Mouse (Mus musculus) adrenal gland, postnatal 4 days (tissue): ENCODE data around the gene Dkkl1. TPM values are rescaled to one million over a fixed set of nuclear protein-coding genes. Genes with fewer than 3 reads are reported as not detected.
"Not testable (repeated sequence)": the region's sequence is repeated elsewhere in the genome, so short reads cannot be mapped to it uniquely, and the experiment has no call there.

ENCODE experiments used
- DNase-seq, 2 experiments: peaks; one replicate each; pipeline ENCODE4 v3.0.0; 2021 to 2022; ENCODE audit warnings: low spot score in 2 of 2, mixed read lengths in 2 of 2
- long read RNA-seq, 2 experiments: library from polyadenylated mRNA; stranded (forward); transcript quantifications; one replicate each; pipeline ENCODE4 v2.0.0; 2021
- total RNA-seq, 2 experiments: library from RNA; stranded (reverse); gene quantifications; 2 replicates each; pipeline ENCODE4 v1.2.3; 2021

Dkkl1 gene
- total RNA-seq: under 1 TPM in 1 of 2 experiments, not detected in 1; 0.78 TPM
- long read RNA-seq, experiment 1: 0 reads
- long read RNA-seq, experiment 2: 0 reads

DNA sequence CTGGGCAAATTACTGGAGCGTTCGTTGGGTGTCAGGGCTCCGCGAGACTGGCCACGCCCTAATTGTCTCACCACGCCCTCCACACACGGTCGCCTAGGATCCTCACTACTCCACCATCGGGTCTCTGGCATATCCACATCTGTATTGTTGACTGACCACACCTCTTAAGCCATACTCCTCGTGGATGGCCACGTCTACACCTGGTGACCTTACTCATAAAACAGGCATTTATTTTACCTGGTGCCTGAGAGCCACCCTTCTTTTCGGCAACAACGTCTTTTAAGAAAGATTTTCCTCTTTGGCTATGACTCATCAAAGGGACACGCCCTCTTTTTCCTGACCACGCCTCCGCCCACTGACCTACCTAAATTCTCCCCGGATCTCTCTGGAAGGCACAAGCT is at the start of gene Dkkl1:
Gene Dkkl1 (minus strand): TSS at position 297 of the 401 bp plus-strand sequence.
- no peak for DNase-seq

DNA sequence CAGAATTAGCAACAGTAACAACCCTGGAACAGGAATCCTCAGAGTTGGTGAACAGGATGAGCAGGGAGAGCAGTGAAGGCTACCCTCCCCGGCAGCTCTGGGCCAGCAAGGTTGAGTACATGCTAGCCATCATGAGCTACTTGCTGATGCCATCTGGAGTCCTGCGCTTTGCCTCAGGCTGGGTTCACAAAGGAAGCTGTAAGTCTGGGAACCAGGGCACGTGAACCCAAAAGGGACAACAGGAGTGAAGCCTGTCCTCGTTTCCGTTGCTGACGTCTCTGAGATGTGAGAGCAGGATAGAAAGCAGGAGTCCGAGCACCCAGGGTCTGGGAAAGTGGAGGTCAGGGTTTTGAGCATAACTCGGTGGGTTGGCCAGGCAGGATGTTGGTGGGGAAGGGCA is 47.3 kb upstream of the Dkkl1 start:
- DNase-seq: no peak

DNA sequence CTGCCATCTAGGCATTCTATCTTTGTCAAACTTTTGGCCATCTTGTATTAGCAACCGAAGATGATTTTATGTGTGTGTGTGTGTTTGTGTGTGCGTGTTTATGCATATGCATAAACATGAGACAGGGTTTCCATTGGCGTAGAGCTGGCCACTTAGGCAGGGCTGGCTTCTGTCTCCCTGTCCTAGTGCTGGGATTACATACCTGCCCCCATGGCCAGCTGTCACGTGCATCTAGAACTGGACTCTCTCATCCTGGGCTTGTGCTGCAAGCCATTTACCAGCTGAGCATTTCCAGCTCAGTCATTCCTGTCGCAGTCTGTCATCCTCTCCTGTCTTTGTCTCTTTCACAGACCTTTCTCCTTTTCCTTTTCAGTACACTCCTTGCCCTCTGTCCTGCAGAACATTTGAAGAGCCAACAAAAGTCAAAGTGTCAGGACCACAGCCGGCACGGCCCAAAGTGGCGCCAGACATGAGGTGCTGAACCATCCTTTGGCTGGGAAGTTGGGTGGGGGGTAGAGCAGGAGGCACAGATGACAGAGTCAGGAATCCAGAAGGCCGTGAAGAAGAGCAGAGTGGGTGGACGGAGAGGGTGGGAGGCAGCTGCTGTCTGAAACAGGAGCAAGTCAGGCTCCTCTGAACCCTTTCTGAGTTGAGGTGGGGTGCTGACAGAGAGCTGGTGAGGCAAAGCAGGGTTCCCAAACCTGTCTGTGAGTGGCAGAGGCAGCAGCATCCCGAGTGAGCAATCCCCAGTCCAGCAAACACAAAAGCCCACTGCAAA is 45.3 kb upstream of the Dkkl1 start:
- DNase-seq: no peak

DNA sequence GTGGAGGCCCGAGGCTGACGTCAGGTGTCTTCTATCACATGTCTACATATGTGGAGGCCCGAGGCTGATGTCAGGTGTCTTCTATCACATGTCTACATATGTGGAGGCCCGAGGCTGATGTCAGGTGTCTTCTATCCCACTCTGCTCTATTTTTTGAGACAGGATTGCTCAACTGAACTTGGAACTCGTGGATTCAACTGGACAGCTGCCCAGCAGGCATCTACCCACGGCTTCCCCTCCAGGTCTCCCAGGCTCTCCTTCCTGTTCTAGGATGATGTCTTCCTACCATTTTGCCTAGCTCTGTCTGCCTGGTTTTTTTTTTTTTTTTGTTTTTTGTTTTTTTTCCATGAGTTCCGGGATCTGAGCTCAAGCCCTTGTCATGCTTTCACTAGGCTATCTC is 43.9 kb upstream of the Dkkl1 start:
- not testable (repeated sequence) for DNase-seq

DNA sequence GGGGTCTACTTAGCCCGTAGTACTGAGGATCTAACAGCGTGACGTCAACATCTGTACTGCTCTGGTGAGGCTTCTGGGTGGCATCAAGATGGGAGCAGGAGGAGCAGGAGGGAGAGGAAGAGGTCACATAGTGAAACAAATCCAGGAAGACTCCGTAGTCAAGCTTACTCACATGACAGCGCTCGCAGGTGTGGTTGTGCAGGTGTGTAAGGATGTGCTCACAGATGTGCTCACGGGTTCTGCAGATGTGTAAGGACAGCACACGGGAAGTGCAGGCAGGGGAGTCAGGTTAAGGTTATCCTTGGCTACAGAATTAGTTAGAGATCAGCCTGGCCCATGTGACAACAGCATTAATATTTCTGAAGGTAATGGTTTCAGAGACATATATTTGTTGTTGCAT is 41.9 kb upstream of the Dkkl1 start:
- DNase-seq: no peak

DNA sequence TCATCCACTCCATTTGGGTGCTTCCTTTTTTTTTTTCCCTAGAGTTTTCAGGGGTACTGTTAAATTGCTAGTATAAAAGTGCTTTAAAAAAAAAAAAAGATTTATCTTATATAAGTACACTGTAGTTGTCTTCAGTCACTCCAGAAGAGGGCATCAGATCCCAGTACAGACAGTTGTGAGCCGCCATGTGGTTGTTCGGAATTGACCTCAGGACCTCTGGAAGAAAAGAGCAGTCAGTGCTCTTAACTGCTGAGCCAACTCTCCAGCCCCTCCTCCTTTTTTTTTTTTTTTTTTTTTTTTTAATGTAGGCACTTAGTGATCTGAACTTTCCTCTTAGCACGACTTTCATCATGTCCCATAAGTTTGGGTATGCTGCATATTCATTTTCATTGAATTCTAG is 35.7 kb upstream of the Dkkl1 start:
- no peak for DNase-seq

DNA sequence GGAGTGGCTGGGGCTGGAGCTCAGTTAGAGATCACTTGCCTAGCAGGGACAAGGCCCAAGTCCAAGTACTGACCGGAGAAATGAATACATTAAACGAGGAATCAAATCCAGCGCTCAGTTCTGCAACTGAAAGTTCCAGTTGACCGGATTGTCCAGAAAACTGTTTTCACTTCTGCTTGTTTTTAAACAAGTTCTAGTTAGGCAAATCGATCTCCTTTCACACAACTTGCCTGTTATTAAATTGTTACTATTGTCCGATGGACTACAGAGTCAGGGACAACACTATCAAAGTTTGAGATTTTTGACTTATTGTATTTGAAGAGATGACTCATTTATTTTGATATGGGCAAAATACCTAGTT is 29.4 kb upstream of the Dkkl1 start:
- DNase-seq: no peak

DNA sequence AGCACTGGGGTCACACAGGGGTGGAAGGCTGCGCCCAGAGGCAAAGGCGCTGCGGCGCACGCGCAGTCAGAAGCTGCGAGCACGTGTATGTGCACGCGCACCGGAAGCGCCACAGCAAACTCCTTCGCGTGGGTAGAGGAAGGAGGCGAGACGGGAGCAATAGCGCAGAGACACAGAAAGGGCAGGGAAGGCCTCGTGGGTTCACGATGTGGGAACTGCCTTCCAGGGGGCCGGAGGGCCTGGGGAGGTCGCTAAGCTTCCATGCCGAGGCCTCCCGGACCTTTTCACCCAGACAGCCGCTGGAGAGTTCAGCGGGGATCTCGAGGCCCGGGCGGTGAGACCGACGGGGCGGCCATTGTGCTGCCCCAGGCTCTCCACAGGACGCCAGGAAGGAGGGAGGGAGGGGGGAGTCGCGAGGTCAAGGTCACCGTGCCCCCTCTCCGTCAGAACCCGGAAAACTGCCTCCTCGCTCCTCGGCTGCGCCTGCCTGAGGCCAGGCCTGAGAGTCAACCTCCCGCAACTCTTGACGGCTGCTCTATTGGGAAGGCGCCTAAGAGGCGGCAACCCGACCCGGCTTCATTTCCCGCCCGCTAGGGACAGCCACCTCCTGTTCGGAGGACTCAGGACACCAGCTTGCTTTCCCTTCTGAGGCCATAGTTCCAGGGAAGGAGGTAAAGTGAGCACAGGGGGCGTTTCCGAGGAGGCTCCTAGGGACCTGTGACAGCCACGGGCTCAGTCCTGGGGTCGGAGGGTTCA is 28.9 kb upstream of the Dkkl1 start, which contains the start of gene Slc6a16:
Gene Slc6a16 (plus strand): TSS at position 453 of the 756 bp plus-strand sequence.
- DNase-seq: no peak

DNA sequence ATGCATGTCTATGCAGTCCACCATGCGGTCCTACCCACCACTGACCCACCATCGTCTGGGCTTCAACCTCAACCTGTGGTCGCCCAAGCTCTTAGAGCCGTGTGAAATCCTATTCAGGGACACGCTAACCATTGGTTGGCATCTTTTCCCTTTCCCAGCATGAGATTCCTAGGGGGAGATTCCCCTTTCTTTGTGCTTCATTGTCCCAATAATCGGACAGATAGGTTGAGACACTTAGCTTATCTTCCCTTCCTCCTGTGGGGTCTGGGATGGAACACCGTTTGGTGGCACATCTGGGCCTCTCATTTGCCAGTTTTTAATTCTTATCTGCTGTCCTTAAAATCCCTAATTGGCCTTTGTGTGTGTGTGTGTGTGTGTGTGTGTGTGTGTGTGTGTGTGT is 28.2 kb upstream of the Dkkl1 start:
- DNase-seq: no peak

DNA sequence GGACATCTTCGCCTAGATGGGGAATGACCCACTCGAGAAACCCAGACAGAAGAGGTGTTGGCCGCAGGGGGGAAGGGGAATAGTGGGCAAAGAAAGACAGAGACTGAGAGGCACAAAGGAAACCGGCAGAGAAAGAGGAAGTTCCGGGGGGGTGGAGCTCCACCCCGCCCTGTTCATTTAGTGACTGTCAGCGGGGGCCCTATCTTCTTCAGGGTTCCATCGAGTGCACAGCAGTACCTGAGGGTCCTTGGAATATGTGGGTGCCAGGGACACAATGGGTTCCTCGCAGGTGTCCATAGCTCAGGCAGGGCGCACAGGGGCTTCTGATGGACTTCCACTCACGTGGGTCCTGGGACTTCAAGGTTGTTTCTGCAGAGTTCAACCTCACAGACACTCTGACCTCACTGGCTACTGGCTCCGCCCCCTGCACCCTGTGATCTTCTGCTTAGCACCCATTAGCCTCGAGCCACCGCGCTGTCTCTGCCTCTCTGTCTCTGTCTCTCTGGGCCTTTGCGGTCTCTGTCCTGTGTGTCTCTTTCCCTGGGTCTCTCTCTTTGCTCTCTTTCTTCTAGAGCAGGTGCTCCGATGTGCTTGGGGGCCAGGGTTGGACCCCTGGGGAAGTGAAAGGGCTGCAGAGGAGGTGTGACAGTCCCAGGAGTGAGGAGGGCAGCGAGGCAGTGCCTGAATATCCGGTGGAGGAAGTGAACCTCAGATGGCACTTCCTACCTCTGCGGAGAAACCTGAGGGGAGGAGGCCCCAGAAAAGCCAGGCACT is 27.0 kb upstream of the Dkkl1 start, which contains the start of gene Cd37:
Gene Cd37 (minus strand): TSS at position 393 of the 774 bp plus-strand sequence.
- DNase-seq: no peak

DNA sequence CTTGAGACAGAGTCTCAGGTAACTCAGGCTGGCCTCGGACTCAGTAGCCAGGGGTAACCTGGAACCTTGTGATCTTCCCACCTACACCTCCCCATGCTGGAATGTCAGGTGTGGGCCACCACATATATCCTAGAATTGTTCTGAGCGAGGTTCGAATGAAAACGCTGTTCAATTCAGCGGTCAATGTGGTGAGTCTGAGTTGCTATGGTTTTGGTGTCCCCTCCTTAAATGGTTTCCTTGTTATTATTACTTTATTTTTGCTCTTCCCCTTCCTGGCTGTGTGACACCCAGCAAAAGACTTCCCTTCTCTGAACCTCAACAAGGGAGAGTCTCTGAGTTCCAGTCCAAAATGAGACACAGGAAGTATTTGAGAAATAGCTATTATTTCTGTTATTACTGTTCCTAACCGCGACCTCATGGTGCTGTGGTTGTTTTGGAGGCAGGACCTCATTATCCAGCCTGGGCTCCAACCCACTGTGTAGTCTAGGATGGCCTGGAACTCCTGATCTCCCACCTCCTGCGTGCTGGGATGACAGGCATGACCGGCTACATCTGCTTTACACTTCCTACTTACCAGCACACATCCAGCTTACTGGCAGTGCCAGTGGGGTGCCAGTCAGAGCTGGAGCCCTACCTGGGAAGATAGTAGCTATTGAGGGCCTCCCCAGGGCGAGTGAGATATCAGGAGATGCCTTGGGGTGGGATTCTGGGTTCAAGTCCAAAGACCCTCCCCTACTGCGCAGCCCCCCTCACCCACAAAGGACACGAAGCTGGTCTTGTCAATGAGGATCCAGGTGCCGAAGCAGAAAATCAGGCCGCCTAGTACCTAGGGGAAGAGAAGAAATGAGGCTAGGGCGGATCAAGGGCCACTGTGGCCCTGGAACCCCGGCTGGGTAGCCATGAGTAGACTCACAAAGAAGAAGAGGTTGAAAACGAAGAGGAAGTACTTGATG is 26.1 kb upstream of the Dkkl1 start:
- no peak for DNase-seq

DNA sequence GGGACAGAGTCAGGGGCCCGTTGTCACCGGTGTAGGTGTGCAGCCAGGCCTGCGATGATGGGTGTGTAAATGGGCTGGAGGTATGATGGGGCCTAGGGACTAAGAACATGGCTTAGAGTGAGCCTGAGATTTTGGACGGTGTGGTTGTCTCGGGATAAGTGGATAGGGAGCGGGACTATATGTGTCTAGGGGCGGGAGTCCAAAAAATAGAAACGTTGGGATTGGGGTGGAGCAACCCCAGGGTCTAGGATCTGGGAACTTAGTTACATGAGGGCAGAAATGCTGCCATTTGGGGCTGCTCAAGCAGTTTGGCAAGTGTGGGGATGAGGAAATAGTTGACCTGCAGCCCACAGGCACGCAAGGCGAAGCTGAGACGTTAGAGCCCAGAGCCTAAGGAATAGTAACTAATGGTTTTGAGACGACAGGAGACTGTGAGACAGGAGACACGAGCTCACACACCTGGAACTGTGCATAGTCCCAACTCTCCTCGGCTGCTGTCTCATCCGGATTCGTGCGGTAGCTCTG is 23.8 kb upstream of the Dkkl1 start:
- no peak for DNase-seq

DNA sequence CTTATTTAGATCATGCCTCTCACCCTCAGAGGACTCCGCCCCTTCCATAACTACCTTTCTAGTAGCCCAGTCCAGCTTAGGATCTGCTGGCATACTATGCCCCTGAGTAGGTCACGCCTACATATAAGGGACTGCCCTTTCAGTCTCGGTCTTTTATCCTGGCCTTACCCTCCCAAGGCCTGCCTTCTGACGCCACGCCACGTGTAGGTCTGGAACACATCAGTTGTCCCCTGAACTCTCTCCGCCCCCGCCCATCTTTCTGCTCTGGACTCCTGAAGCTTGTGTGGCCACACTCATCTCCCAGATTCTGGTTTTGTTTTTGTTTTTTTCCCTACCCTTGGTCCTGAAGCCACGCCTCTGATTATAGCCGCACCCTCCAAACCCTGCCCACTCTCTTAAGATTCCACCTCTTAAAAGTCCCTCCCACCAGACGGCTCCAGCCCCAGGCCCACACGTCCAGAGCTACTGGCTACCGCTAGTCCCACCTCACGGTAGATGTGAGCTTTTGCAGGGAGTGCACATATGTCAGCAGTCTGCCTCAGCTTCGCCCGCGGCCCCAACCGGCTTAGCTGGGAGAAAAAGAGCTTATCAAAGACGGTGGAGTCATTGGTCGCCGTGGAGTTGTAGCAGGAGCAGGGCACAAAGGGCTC is 23.1 kb upstream of the Dkkl1 start:
- no peak for DNase-seq

DNA sequence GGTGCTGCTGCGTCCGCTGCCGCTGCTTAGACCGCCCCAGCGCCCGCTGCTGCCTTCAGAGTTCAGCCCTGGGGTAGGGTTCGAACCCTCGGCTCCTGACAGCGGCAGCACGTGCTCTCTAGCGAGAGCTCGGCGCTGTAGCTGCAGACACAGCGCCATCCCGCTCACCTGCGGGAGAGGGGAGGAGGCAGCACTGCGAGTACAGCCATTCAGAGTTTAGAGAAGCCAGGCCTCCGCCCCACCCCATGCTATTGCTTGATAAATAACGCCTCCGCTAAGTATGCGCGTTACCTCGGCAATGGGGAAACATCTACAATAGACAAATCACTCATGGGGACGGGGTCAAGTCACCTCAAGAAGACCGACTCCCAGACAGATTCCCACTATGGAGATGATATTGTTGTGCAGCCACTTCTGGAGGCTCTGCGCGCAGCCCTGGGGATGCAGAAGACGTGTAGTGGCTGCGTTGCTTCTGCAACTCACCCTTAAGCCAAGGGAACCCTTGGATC is 22.4 kb upstream of the Dkkl1 start:
- no peak for DNase-seq

DNA sequence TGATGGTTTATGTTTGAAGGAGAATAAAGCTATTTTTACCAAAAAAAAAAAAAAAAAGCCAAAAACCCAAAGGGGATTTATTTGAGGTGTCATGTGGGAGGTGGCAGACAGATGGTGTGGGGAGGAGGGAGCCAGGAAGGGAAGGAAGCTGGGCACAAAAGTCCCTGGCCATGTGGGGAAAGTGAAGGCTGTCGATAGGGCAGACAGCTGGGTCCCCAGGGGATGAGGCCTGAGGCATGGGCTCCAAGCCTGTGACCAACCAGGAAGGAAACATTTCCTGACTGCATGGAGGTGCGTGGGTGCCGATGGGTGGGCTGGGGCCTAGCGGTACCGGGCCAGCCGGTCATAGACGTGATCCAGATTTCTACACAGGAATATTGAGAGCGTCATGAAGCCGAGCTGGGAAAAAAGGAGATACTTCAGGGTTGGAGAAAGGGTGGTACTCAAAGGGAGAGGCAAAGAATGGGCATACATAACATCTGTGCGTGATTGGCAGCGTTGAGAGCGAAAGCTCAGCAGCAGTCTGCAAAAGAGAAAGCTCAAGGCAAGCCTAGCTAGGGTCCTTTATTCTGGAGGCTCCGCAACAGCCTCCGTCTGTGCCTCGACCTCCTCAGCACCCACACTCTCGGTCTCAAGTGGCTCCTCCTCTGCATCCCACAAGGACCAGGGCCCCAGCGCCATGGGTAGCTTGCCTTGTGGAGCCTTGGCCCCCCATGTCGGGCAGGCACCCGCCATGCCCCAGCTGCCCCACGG is 21.8 kb upstream of the Dkkl1 start:
- DNase-seq: no peak

DNA sequence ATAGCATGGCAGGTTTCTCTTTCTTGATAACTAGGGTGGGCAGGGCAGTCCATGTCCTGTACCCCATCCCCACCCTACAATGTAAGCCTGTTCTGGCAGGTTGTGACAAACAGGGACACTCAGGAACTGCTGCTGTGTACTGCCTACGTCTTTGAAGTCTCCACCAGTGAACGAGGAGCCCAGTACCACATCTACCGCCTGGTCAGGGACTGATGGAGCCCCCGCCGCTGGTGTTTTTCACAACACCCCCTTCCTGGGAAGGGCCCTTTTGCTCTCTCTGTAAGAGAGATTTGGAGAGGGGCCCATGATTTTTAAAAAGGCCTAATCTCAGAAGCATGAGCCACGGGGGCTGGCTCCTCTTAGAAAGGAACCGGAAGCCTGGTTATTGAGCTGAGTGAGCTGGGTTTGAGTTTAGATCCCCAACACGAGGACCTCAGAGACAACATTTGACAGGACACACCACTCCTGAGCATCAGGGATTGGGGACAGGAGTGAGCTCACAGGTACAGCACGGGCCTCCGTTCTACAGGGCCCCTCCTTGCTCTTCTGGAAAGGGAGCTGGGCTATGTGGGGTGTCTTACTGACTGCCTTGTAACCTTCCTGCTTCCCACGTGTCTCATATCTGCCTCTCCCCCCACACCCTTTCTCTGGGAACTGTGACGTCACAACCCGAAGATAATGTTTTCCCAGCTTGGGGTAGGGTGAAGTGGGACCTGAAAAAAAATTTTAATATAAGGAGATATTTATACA is 20.9 kb upstream of the Dkkl1 start:
- no peak for DNase-seq

DNA sequence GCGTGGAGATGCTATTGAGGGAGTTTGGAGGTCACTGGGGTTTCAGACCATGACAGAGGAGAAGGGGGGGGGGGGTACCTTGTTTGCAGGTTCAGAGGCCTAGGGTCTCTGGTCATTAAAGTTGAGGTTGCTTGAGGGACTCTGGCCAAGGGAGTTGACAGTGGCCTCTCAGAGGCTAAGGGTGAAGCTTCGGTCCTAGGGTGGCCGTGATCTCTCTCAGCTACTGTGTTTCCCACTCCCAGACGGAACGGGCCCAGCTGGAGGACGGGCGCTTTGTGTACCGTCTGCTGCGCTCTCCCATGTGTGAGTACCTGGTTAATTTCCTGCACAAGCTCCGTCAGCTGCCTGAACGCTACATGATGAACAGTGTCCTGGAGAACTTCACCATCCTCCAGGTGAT is 20.0 kb upstream of the Dkkl1 start:
- no peak for DNase-seq

DNA sequence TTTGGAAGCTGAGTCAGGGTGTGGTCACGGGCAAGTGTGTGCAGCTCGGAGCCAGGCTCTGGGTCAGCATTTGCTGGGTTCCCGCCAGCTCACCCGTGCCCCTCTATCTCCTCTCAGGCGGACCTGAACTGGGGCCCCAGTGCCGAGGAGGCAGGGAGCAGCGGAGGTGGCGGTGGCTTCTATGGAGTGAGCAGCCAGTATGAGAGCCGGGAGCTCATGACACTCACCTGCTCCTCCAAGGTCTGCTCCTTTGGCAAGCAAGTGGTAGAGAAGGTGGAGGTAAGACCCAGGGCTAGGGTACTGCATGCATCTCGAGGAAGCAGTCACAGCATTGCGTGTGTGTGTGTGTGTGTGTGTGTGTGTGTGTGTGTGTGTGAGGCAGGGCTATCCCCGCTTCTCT is 19.2 kb upstream of the Dkkl1 start:
- no peak for DNase-seq
